Mouse (Mus musculus) megakaryocyte, embryonic 14.5 days (primary cell): Measurements from ENCODE around the gene Dynlrb2. TPM values are rescaled to one million over a fixed set of nuclear protein-coding genes. Genes with fewer than 3 reads are reported as not detected.

ENCODE experiments used
- H3K27me3 ChIP-seq: replicated peaks from 2 replicates; pipeline ENCODE3; 2012; ENCODE audit warnings: inconsistent platforms
- H3K36me3 ChIP-seq: replicated peaks from 2 replicates; pipeline ENCODE3; 2012; ENCODE audit warnings: low read length, inconsistent platforms, mixed read lengths
- H3K4me1 ChIP-seq: 2 replicates; pipeline ENCODE4 v1.6.1; 2012; ENCODE audit warnings: inconsistent platforms
- H3K4me3 ChIP-seq: replicated peaks from 2 replicates; pipeline ENCODE3; 2012; ENCODE audit warnings: moderate library complexity, mild to moderate bottlenecking, inconsistent platforms
- H3K9me3 ChIP-seq: 2 replicates; pipeline ENCODE4 v1.6.1; 2012; ENCODE audit warnings: inconsistent platforms
- FLI1 ChIP-seq: IDR thresholded peaks from 2 replicates; pipeline ENCODE4 v1.6.1; 2012; ENCODE audit warnings: low read length, inconsistent platforms, mixed read lengths
- GATA1 ChIP-seq: IDR thresholded peaks from 3 replicates; pipeline ENCODE4 v1.6.1; 2012; ENCODE audit warnings: mixed read lengths, low read length, inconsistent platforms, borderline replicate concordance
- polyA plus RNA-seq: library from polyadenylated mRNA; stranded (reverse); fragments of >175 nt; gene quantifications from 2 replicates; pipeline ENCODE4 v1.2.3, GENCODE M21; 2012; ENCODE audit warnings: low replicate concordance; ENCODE audit not compliant: insufficient read depth

The Dynlrb2 gene
- polyA plus RNA-seq, 1 experiment, result not detected

- Histone ChIP-seq H3K9me3 (peaks cover 27% of the 10 kb centered on the region), H3K36me3 (no peaks in the 10 kb centered on the region), H3K4me1 (no peaks in the 10 kb centered on the region), H3K4me3 (no peak overlapping the region), H3K27me3 (no peaks in the 10 kb centered on the region)
- TF ChIP-seq GATA1 (no peak), FLI1 (no peak)
These were observed 28.3 kb downstream of the Dynlrb2 start for GRCm38 (mm10) chr8:116533081-116533480.

- Histone ChIP-seq H3K4me3 (no peak overlapping the region), H3K27me3 (no peaks in the 10 kb centered on the region), H3K36me3 (no peaks in the 10 kb centered on the region), H3K4me1 (no peaks in the 10 kb centered on the region), H3K9me3 (peaks cover 40% of the 10 kb centered on the region)
- TF ChIP-seq FLI1, result no peak
- TF ChIP-seq GATA1, result no peak
These were observed 32.0 kb downstream of the Dynlrb2 start for GRCm38 (mm10) chr8:116536786-116537185.

GRCm38 (mm10) chr8:116538763-116539162 lies 34.0 kb downstream of the Dynlrb2 start:
- H3K4me1 ChIP-seq, result no peaks in the 10 kb centered on the region
- no peaks in the 10 kb centered on the region for H3K36me3 ChIP-seq
- H3K4me3 ChIP-seq, result no peak overlapping the region
- no peak for TF ChIP-seq FLI1
- no peak for TF ChIP-seq GATA1
- peaks cover 27% of the 10 kb centered on the region for H3K9me3 ChIP-seq
- no peaks in the 10 kb centered on the region for H3K27me3 ChIP-seq

GRCm38 (mm10) chr8:116540136-116540535 lies 35.4 kb downstream of the Dynlrb2 start:
- Histone ChIP-seq H3K9me3 (peaks cover 23% of the 10 kb centered on the region), H3K27me3 (no peaks in the 10 kb centered on the region), H3K36me3 (no peaks in the 10 kb centered on the region), H3K4me3 (no peak overlapping the region), H3K4me1 (no peaks in the 10 kb centered on the region)
- TF ChIP-seq GATA1 (no peak), FLI1 (no peak)

- TF ChIP-seq GATA1 (no peak), FLI1 (no peak)
- H3K9me3 ChIP-seq, result peaks cover 16% of the 10 kb centered on the region
These were observed 38.1 kb downstream of the Dynlrb2 start for GRCm38 (mm10) chr8:116542842-116543241.

GRCm38 (mm10) chr8:116543366-116543765 lies 38.6 kb downstream of the Dynlrb2 start:
- Histone ChIP-seq H3K4me3 (no peak overlapping the region), H3K9me3 (peaks cover 16% of the 10 kb centered on the region), H3K4me1 (no peaks in the 10 kb centered on the region), H3K36me3 (no peaks in the 10 kb centered on the region), H3K27me3 (no peaks in the 10 kb centered on the region)
- TF ChIP-seq GATA1 (no peak), FLI1 (no peak)

More at GRCm38 (mm10) chr8:116542842-116543241, 38.1 kb downstream of the Dynlrb2 start:
- no peaks in the 10 kb centered on the region for H3K36me3 ChIP-seq
- no peak overlapping the region for H3K4me3 ChIP-seq
- H3K27me3 ChIP-seq, result no peaks in the 10 kb centered on the region
- H3K4me1 ChIP-seq, result no peaks in the 10 kb centered on the region

- Histone ChIP-seq H3K4me1 (peaks cover 5% of the 10 kb centered on the region; the same call in 1 of the 2 replicates), H3K27me3 (no peaks in the 10 kb centered on the region), H3K4me3 (no peak overlapping the region), H3K36me3 (no peaks in the 10 kb centered on the region), H3K9me3 (peaks cover 5% of the 10 kb centered on the region; the same call in 1 of the 2 replicates)
- no peak for TF ChIP-seq GATA1
- TF ChIP-seq FLI1, result no peak
These were observed 47.5 kb downstream of the Dynlrb2 start for GRCm38 (mm10) chr8:116552255-116552654.

- TF ChIP-seq GATA1 (no peak), FLI1 (no peak)
- no peak overlapping the region for H3K4me3 ChIP-seq
- H3K27me3 ChIP-seq, result no peaks in the 10 kb centered on the region
- H3K36me3 ChIP-seq, result no peaks in the 10 kb centered on the region
- H3K4me1 ChIP-seq, result peaks cover 5% of the 10 kb centered on the region; the same call in 1 of the 2 replicates
- peaks cover 7% of the 10 kb centered on the region; the same call in 1 of the 2 replicates for H3K9me3 ChIP-seq
These were observed 48.0 kb downstream of the Dynlrb2 start for GRCm38 (mm10) chr8:116552778-116553177.

Other genes with a start within 250 kb of the Dynlrb2 start
- gene Cdyl2, start 228.0 kb downstream of the Dynlrb2 start, polyA plus RNA-seq, result 1.1 TPM in 1 of 2 replicates, not detected in the other